Mouse (Mus musculus): ENCODE measurements at regions not wholly inside any gene's neighbourhood (a gene's known extent, or its start where the extent isn't known, plus 50 kb on each side); places are given as distances from the start of the nearest gene placed in this dataset.

- Histone ChIP-seq H3K4me2 (ENCODE audit: low read depth, low read length) (no peak overlapping the region), H3K9ac (ENCODE audit: low read depth, low read length) (no peak overlapping the region), H3K27me3 (replicated peaks; ENCODE audit: control insufficient read depth, insufficient read depth, low read length) (no peaks in the 10 kb centered on the region), H3K27ac (replicated peaks; ENCODE audit: low read depth, low read length) (no peak overlapping the region), H3K4me3 (ENCODE audit: low read depth, low read length) (no peak overlapping the region), H3K4me1 (ENCODE audit: control insufficient read depth, insufficient read depth, low read length) (0 out of 2 replicates have a peak, but pooled peaks cover 3% of the 10 kb centered on the region), H3K36me3 (ENCODE audit: control insufficient read depth, insufficient read depth, low read length) (no peaks in the 10 kb centered on the region), H3K9me3 (ENCODE audit: control insufficient read depth, low read length) (no peaks in the 10 kb centered on the region)
- WGBS, result 72% methylated on average over 2 of the region's 2 CpGs
- no peak for ATAC-seq (ENCODE audit: low read depth)
- no peak for DNase-seq (ENCODE audit: low spot score)
Observed at GRCm38 (mm10) chr1:10872726-10873125, 541.2 kb upstream of the A830018L16Rik start.

GRCm38 (mm10) chr1:10877391-10878170 lies 536.3 kb upstream of the A830018L16Rik start:
- DNase-seq (ENCODE audit: low spot score) (no peak), ATAC-seq (ENCODE audit: low read depth) (no peak)
- Histone ChIP-seq H3K27ac (replicated peaks; ENCODE audit: low read depth, low read length) (no peak overlapping the region), H3K4me2 (ENCODE audit: low read depth, low read length) (no peak overlapping the region), H3K9me3 (ENCODE audit: control insufficient read depth, low read length) (no peaks in the 10 kb centered on the region), H3K4me1 (ENCODE audit: control insufficient read depth, insufficient read depth, low read length) (0 out of 2 replicates have a peak, but pooled peaks cover 3% of the 10 kb centered on the region), H3K4me3 (ENCODE audit: low read depth, low read length) (no peak overlapping the region), H3K9ac (ENCODE audit: low read depth, low read length) (no peak overlapping the region), H3K36me3 (ENCODE audit: control insufficient read depth, insufficient read depth, low read length) (no peaks in the 10 kb centered on the region), H3K27me3 (replicated peaks; ENCODE audit: control insufficient read depth, insufficient read depth, low read length) (no peaks in the 10 kb centered on the region)
- WGBS, result 45% methylated on average over 2 of the region's 2 CpGs

- Histone ChIP-seq H3K27me3 (replicated peaks; ENCODE audit: control insufficient read depth, insufficient read depth, low read length) (no peaks in the 10 kb centered on the region), H3K36me3 (ENCODE audit: control insufficient read depth, insufficient read depth, low read length) (no peaks in the 10 kb centered on the region), H3K9me3 (ENCODE audit: control insufficient read depth, low read length) (no peaks in the 10 kb centered on the region), H3K4me1 (ENCODE audit: control insufficient read depth, insufficient read depth, low read length) (0 out of 2 replicates have a peak, but pooled peaks cover 3% of the 10 kb centered on the region), H3K27ac (replicated peaks; ENCODE audit: low read depth, low read length) (no peak overlapping the region), H3K9ac (ENCODE audit: low read depth, low read length) (no peak overlapping the region), H3K4me2 (ENCODE audit: low read depth, low read length) (no peak overlapping the region), H3K4me3 (ENCODE audit: low read depth, low read length) (no peak overlapping the region)
- ATAC-seq (ENCODE audit: low read depth) (no peak), DNase-seq (ENCODE audit: low spot score) (no peak)
- WGBS, result 59% methylated on average over 3 of the region's 3 CpGs
Observed at GRCm38 (mm10) chr1:10878221-10878760, 535.6 kb upstream of the A830018L16Rik start.

DNA sequence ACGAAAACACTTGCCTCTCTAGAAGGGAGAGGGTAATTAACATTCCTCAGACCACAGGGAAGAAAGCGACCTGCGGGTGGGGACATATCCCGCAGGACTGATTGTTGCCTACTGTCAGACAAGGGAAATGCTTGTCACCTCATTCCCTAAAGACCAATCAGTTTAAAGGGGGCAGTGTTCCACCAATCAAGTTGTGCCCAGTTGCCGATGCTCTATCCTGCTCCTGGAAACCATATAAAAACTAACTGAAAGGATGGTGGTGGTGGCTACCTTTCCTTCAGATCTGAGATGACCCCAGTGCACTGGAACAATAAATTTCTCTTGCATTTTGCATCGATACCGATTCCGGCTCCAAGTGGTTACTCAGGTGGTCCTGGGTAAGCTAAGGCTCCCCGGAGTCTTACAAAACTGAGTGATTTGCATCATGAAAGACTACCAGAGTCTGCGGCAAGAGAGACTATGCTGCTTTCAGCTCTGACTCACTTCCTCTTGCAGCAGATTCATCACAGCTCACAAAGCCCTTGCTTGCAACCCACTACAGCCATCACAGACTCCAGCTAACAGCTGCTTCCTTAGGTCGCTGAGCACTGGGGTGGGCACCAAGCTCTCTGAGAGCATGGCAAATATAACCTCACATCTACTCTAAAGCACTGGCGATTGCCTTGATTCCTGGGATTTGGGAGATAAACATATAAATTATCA lies 533.7 kb upstream of the A830018L16Rik start:
- H3K27ac ChIP-seq (replicated peaks; ENCODE audit: low read depth, low read length), result no peak overlapping the region
- no peaks in the 10 kb centered on the region for H3K9me3 ChIP-seq (ENCODE audit: control insufficient read depth, low read length)
- no peak overlapping the region for H3K4me2 ChIP-seq (ENCODE audit: low read depth, low read length)
- H3K4me3 ChIP-seq (ENCODE audit: low read depth, low read length), result no peak overlapping the region
- no peaks in the 10 kb centered on the region for H3K27me3 ChIP-seq (replicated peaks; ENCODE audit: control insufficient read depth, insufficient read depth, low read length)
- 0 out of 2 replicates have a peak, but pooled peaks cover 3% of the 10 kb centered on the region for H3K4me1 ChIP-seq (ENCODE audit: control insufficient read depth, insufficient read depth, low read length)
- no peaks in the 10 kb centered on the region for H3K36me3 ChIP-seq (ENCODE audit: control insufficient read depth, insufficient read depth, low read length)
- WGBS, result 54% methylated on average over 12 of the region's 12 CpGs
- ATAC-seq (ENCODE audit: low read depth), result no peak
- no peak for DNase-seq (ENCODE audit: low spot score)
- H3K9ac ChIP-seq (ENCODE audit: low read depth, low read length), result no peak overlapping the region

DNA sequence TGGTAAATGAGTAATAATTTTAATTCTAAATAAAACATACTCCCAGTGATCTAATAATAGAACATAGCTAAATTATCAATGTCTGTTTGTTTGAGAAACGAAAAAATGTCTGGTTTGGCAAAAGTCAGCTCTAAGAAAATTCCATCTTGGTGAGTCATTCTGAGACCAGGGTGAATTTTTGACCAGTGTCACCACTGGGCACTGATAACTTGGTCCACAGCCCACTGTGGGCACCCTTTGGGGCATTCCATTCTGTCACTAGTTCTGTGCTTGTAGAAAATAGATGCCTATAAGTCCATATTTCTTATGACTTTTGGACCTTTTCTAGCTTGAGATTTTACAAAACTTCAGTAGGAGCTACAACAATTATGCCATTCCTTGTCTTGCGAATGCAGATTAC lies 515.1 kb upstream of the A830018L16Rik start:
- no peak overlapping the region for H3K27ac ChIP-seq (replicated peaks; ENCODE audit: low read depth, low read length)
- H3K4me3 ChIP-seq (ENCODE audit: low read depth, low read length), result no peak overlapping the region
- H3K36me3 ChIP-seq (ENCODE audit: control insufficient read depth, insufficient read depth, low read length), result no peaks in the 10 kb centered on the region
- no peaks in the 10 kb centered on the region for H3K27me3 ChIP-seq (replicated peaks; ENCODE audit: control insufficient read depth, insufficient read depth, low read length)
- DNase-seq (ENCODE audit: low spot score) (no peak), ATAC-seq (ENCODE audit: low read depth) (no peak)
- no peaks in the 10 kb centered on the region for H3K4me1 ChIP-seq (ENCODE audit: control insufficient read depth, insufficient read depth, low read length)
- H3K9me3 ChIP-seq (ENCODE audit: control insufficient read depth, low read length), result no peaks in the 10 kb centered on the region
- WGBS, result 78% methylated on average over 2 of the region's 2 CpGs
- no peak overlapping the region for H3K4me2 ChIP-seq (ENCODE audit: low read depth, low read length)
- no peak overlapping the region for H3K9ac ChIP-seq (ENCODE audit: low read depth, low read length)

DNA sequence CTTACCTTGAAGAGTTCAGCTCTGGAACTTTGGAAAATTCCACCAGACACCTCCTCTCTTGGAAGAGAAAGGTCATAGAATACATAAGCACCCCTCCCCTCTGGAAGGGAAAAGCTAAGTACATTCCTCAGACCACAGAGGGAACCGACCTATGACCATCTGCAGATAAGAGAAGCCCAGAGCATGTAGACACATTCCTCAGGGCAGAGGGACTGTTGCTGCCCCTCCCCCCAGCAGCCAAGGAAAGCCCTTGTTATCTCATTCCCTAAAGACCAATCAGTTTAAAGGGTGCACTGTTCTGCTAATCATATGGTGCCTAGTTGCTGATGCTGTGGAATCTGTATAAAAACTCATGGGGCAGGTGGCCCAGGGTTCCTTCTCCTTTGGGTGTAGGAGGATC lies 511.2 kb upstream of the A830018L16Rik start:
- Histone ChIP-seq H3K9me3 (ENCODE audit: control insufficient read depth, low read length) (no peaks in the 10 kb centered on the region), H3K4me1 (ENCODE audit: control insufficient read depth, insufficient read depth, low read length) (no peaks in the 10 kb centered on the region), H3K9ac (ENCODE audit: low read depth, low read length) (no peak overlapping the region), H3K27ac (replicated peaks; ENCODE audit: low read depth, low read length) (no peak overlapping the region), H3K4me2 (ENCODE audit: low read depth, low read length) (no peak overlapping the region), H3K27me3 (replicated peaks; ENCODE audit: control insufficient read depth, insufficient read depth, low read length) (no peaks in the 10 kb centered on the region), H3K36me3 (ENCODE audit: control insufficient read depth, insufficient read depth, low read length) (no peaks in the 10 kb centered on the region), H3K4me3 (ENCODE audit: low read depth, low read length) (no peak overlapping the region)
- DNase-seq (ENCODE audit: low spot score) (no peak), ATAC-seq (ENCODE audit: low read depth) (no peak)
- WGBS, result 35% methylated on average over 1 of the region's 1 CpGs

GRCm38 (mm10) chr1:10919958-10920357 lies 493.9 kb upstream of the A830018L16Rik start:
- no peak overlapping the region for H3K9ac ChIP-seq (ENCODE audit: low read depth, low read length)
- H3K4me1 ChIP-seq (ENCODE audit: control insufficient read depth, insufficient read depth, low read length), result no peaks in the 10 kb centered on the region
- ATAC-seq (ENCODE audit: low read depth) (no peak), DNase-seq (ENCODE audit: low spot score) (no peak)
- H3K4me3 ChIP-seq (ENCODE audit: low read depth, low read length), result no peak overlapping the region
- WGBS, result 93% methylated on average over 3 of the region's 3 CpGs
- H3K36me3 ChIP-seq (ENCODE audit: control insufficient read depth, insufficient read depth, low read length), result no peaks in the 10 kb centered on the region
- no peak overlapping the region for H3K27ac ChIP-seq (replicated peaks; ENCODE audit: low read depth, low read length)
- H3K4me2 ChIP-seq (ENCODE audit: low read depth, low read length), result no peak overlapping the region
- no peaks in the 10 kb centered on the region for H3K9me3 ChIP-seq (ENCODE audit: control insufficient read depth, low read length)
- H3K27me3 ChIP-seq (replicated peaks; ENCODE audit: control insufficient read depth, insufficient read depth, low read length), result no peaks in the 10 kb centered on the region

DNA sequence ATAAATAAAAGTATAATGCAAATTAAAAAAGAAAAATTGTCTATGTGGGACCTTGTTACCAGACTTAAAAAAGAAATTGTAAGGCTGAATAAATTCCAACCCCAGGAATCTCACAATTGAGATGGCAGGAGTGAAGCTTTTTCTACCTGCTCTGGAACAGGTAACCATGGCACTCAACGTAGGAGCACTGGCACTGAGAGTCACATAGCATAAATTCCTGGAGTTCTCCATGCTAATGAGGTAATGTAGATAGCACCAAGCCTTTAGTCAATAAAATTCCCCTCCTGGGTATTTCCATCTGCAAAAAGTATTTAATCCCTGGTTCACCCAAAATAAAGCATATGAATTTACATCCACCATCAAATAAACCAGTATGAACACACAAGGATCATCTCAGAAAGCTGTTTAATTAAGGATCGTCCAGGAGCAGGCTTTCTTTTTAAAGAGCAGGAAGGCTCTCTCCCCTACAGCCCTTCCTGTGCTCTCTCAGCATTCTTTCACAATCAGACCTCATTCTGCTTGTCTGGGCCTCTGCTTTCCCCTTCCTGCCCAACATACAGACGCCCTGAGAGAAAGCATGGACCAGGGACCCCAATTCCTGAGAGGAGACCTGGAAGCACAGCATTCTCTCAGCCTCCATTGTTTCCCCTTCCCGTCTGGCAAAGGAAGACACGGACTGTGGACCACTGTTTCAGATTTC lies 481.4 kb upstream of the A830018L16Rik start:
- H3K36me3 ChIP-seq (ENCODE audit: control insufficient read depth, insufficient read depth, low read length), result no peaks in the 10 kb centered on the region
- H3K4me2 ChIP-seq (ENCODE audit: low read depth, low read length), result no peak overlapping the region
- 38% methylated on average over 5 of the region's 5 CpGs for WGBS
- no peak overlapping the region for H3K9ac ChIP-seq (ENCODE audit: low read depth, low read length)
- H3K4me1 ChIP-seq (ENCODE audit: control insufficient read depth, insufficient read depth, low read length), result no peaks in the 10 kb centered on the region
- no peak overlapping the region for H3K27ac ChIP-seq (replicated peaks; ENCODE audit: low read depth, low read length)
- DNase-seq (ENCODE audit: low spot score) (no peak), ATAC-seq (ENCODE audit: low read depth) (no peak)
- H3K9me3 ChIP-seq (ENCODE audit: control insufficient read depth, low read length), result no peaks in the 10 kb centered on the region
- H3K4me3 ChIP-seq (ENCODE audit: low read depth, low read length), result no peak overlapping the region
- H3K27me3 ChIP-seq (replicated peaks; ENCODE audit: control insufficient read depth, insufficient read depth, low read length), result no peaks in the 10 kb centered on the region
